Mouse (Mus musculus): ENCODE data around the gene Cypt3.
A peak's percentile ranks its signal among the peaks of the same experiment; 100 is the strongest.

Cypt3 gene

DNA sequence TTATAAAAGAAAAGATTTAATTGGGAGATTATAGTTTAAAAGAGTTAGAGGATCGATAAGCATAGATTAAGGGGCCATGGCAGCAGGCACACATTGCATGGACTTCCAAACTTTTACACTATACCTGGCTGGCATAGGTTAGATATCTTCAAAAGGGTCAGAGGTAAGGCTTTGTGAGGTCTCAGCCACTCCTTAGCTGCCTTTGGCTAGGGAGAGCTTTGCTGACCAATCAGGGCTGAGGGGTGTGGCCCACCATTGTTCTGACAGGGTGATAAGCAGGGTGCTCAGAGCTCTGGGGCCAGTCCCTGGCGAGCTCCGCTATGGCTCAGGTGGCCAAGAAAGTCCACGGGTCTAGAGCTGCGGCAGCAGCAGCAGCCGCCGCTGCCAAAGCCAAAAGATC is at the start of gene Cypt3:
Gene Cypt3 (plus strand): TSS at position 301 of the 400 bp plus-strand sequence.
- DNase-seq (ENCODE audit: low read depth, low spot score), result no peak

DNA sequence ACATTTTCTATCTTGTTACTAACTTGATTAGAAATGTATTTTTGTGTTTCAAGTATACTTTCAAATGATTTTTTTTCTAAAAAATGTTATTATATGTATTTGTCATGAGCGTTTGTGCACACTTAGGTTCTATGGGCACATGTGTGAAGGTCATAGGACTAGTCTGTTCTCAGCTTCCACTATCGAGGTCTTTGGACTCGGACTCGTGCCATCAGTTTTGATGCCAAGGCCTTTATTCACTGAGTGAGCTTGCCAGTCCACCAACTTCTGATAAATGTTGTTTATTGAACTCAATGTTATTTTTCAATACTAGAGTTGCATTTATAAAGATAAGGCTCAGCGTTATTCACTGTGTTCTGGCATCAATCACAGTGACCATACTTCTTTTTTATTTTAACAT is 42.9 kb upstream of the Cypt3 start:
- no peak for DNase-seq (ENCODE audit: low read depth, low spot score)

DNA sequence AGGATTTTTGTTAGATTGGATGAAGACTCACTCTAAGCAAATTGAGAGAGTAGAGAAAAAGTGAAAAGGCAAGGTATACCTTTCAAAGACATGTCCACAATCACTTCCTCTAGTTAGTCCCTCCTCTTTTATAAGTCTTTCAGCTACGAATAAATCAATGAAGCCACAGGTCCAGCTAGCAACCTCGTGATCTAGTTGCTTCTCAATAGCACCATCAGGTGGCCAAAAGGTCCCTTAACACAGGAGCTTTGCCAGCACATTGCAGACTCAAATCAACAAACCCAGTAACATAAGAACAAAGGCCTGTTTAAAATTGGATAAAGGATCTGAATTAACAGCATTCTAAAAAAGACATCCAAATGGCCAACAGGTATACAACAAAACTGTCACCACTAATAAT is 30.0 kb upstream of the Cypt3 start:
- peak; percentile 4 for DNase-seq (ENCODE audit: low read depth, low spot score)

DNA sequence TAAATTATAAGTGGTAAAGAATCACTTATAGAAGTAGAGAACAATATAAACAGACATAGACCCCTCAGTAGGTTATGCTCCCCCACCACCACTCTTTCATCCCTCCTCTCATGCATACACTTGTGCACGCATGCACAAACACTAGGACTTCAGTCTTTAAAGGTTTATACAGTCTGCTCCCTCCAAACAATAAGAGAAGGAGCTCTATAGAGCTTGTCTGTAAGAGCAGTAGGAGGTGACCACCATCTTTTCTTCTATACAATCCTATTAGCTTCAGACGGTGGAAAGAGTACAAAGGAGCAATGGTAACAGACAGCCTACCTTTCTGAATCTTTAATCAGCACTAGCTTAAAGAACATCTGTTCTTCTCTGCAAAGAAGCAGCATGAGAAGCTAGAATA is 1.8 kb upstream of the Cypt3 start:
- DNase-seq (ENCODE audit: low read depth, low spot score), result no peak

DNA sequence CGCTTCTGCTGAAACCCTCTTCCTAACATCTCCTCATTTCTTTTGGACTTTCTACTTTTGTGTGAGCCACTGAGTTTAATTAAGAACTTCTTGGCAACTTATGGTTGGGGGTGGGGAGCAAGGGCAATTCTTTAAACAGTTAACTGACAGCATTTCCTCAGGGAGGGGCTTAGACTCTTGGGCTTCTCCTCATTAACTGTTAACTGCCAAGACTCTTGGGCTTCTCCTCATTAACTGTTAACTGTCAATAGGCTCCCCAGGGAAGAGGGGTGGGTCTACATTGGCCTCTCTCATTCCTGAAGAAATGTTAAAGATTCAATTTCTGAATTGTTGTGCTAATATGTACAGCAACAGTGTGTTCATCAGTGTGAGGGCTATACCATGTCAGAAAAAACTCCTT is 6.3 kb downstream of the Cypt3 start:
- DNase-seq (ENCODE audit: low read depth, low spot score), result no peak

DNA sequence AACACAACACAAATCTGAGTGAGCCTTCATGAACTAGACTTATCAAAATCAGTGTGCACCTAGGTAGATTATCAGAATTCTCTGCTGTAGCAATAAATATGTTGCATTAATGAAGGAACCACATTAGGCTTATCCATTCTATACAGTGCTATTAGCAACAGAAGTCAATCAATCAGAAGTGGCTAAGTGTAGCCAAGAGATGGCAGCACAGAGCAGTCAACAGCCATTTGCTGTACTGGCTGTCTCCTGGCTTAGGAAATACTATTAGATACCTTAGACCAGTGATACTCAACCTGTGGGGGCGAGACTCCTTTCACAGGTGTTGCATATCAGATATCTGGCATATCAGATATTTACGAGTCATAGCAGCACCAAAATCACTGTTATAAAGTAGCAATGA is 41.2 kb downstream of the Cypt3 start:
- no peak for DNase-seq (ENCODE audit: low read depth, low spot score)

Measured in forelimb bud, embryonic 11.5 days (tissue).